Mouse (Mus musculus) thymus, adult 2 months (tissue): Measurements from ENCODE around the gene Slamf6.

ENCODE experiments used
- CTCF ChIP-seq: fragments of 200-500 bp; IDR thresholded peaks from 2 replicates; pipeline ENCODE4 v1.5.1; 2012; ENCODE audit warnings: mild to moderate bottlenecking, control low read depth, low read length, moderate library complexity, borderline replicate concordance; ENCODE audit not compliant: control insufficient read depth, poor library complexity, insufficient read depth; ENCODE audit errors: extremely low read depth
- POLR2A ChIP-seq: fragments of 200-500 bp; IDR thresholded peaks from 2 replicates; pipeline ENCODE4 v1.6.1; 2012; ENCODE audit warnings: mild to moderate bottlenecking, low read length, control low read depth, moderate library complexity; ENCODE audit not compliant: control insufficient read depth, poor library complexity, insufficient read depth; ENCODE audit errors: extremely low read depth

GRCm38 (mm10) chr1:171922844-171923243, 5.5 kb downstream of the Slamf6 start:
- TF ChIP-seq CTCF = no peak
- TF ChIP-seq POLR2A = no peak
